Mouse (Mus musculus) limb, embryonic 14.5 days (tissue): ENCODE results near the gene Pde8a. TPM values are rescaled to one million over a fixed set of nuclear protein-coding genes. Genes with fewer than 3 reads are reported as not detected.

Source experiments
- ATAC-seq: fragments of 200-750 bp; cut with Nextera tagmentation; 2 replicates; pipeline ENCODE4 v1.8.0; 2017; ENCODE audit warnings: low read depth, moderate number of reproducible peaks, moderate TSS enrichment; ENCODE audit not compliant: low FRiP score
- DNase-seq: peaks from one replicate; pipeline ENCODE4 v3.0.0-alpha.2; 2015; ENCODE audit warnings: low spot score
- H3K27ac ChIP-seq: fragments of 300-500 bp; sonication (generic); replicated peaks from 2 replicates; pipeline ENCODE4 v1.5.1; 2014; ENCODE audit warnings: low read depth, mild to moderate bottlenecking, low read length, moderate library complexity, mixed read lengths
- H3K27me3 ChIP-seq: fragments of 300-500 bp; sonication (generic); 2 replicates; pipeline ENCODE4 v1.6.1; 2014; ENCODE audit warnings: low read length, mixed read lengths; ENCODE audit not compliant: control insufficient read depth, insufficient read depth
- H3K36me3 ChIP-seq: fragments of 300-500 bp; sonication (generic); 2 replicates; pipeline ENCODE4 v1.6.1; 2014; ENCODE audit warnings: mild to moderate bottlenecking, low read length, moderate library complexity, mixed read lengths; ENCODE audit not compliant: control insufficient read depth, insufficient read depth
- H3K4me1 ChIP-seq: fragments of 300-500 bp; sonication (generic); 2 replicates; pipeline ENCODE4 v1.6.1; 2014; ENCODE audit warnings: antibody characterized with exemption, low read length, mixed read lengths; ENCODE audit not compliant: control insufficient read depth, insufficient read depth
- H3K4me2 ChIP-seq: fragments of 300-500 bp; sonication (generic); replicated peaks from 2 replicates; pipeline ENCODE4 v1.6.1; 2014; ENCODE audit warnings: low read depth, mild to moderate bottlenecking, low read length, moderate library complexity; ENCODE audit not compliant: severe bottlenecking
- H3K4me3 ChIP-seq: fragments of 300-500 bp; sonication (generic); replicated peaks from 2 replicates; pipeline ENCODE4 v1.5.1; 2014; ENCODE audit warnings: low read length
- H3K9ac ChIP-seq: fragments of 300-500 bp; sonication (generic); 2 replicates; pipeline ENCODE4 v1.6.1; 2014; ENCODE audit warnings: mild to moderate bottlenecking, low read depth, low read length, moderate library complexity; ENCODE audit not compliant: severe bottlenecking
- H3K9me3 ChIP-seq: fragments of 300-500 bp; sonication (generic); 2 replicates; pipeline ENCODE4 v1.6.1; 2016; ENCODE audit warnings: low read length; ENCODE audit not compliant: control insufficient read depth
- POLR2A ChIP-seq: fragments of 200-500 bp; IDR thresholded peaks from 2 replicates; pipeline ENCODE4 v1.8.0; 2012; ENCODE audit warnings: inconsistent platforms, mild to moderate bottlenecking, moderate library complexity, borderline replicate concordance; ENCODE audit not compliant: insufficient read depth, insufficient read length; ENCODE audit errors: extremely low read depth
- whole genome bisulfite sequencing: fragments of 180-500 bp; shearing (Covaris S2); extraction: QIAGEN DNeasy Blood & Tissue Kit; methylation state at CpG from one replicate; pipeline ENCODE4 v1.1.7; 2014; 5-methylcytosine and 5-hydroxymethylcytosine counted together
- polyA plus RNA-seq, 2 experiments: library from polyadenylated mRNA; depleted of rRNA in 1 of 2; stranded (reverse) in 1 of 2; unstranded in 1 of 2; fragments of >200 nt; fragmentation: Nextera tagmentation in 1 of 2; extraction: Ambion mirVana in 1 of 2; gene quantifications; 2 replicates each; pipeline versions ENCODE4 v1.2.1 to v1.2.3; 2012 to 2014

Gene Pde8a
- polyA plus RNA-seq, 2 experiments = 5.5 to 8.1 TPM

GRCm38 (mm10) chr7:81341563-81341962 is 128.2 kb downstream of the Pde8a start:
- no peak overlapping the region for H3K9ac ChIP-seq
- no peak for TF ChIP-seq POLR2A
- H3K4me3 ChIP-seq = no peak overlapping the region
- ATAC-seq (no peak), DNase-seq (peak; percentile 37)
- no peaks in the 10 kb centered on the region for H3K9me3 ChIP-seq
- WGBS = 55% methylated on average over 3 of the region's 3 CpGs
- H3K4me1 ChIP-seq = peaks cover 10% of the 10 kb centered on the region; the same call in 1 of the 2 replicates
- H3K27me3 ChIP-seq = no peaks in the 10 kb centered on the region
- no peak overlapping the region for H3K27ac ChIP-seq
- peaks cover 67% of the 10 kb centered on the region for H3K36me3 ChIP-seq
- H3K4me2 ChIP-seq = no peak overlapping the region

- peaks cover 10% of the 10 kb centered on the region; the same call in 1 of the 2 replicates for H3K4me1 ChIP-seq
- peak overlapping the region; percentile 97; the same call in 1 of the 2 replicates for H3K9ac ChIP-seq
- TF ChIP-seq POLR2A = no peak
- H3K36me3 ChIP-seq = peaks cover 60% of the 10 kb centered on the region
- WGBS = 77% methylated on average over 8 of the region's 8 CpGs
- no peak overlapping the region for H3K27ac ChIP-seq
- peak overlapping the region; percentile 86 for H3K4me3 ChIP-seq
- DNase-seq = no peak
- no peaks in the 10 kb centered on the region for H3K9me3 ChIP-seq
- H3K4me2 ChIP-seq = peak overlapping the region; percentile 58
- no peaks in the 10 kb centered on the region for H3K27me3 ChIP-seq
- no peak for ATAC-seq
Observed at GRCm38 (mm10) chr7:81342356-81343094, 129.1 kb downstream of the Pde8a start.

GRCm38 (mm10) chr7:81343316-81343715 is 129.9 kb downstream of the Pde8a start:
- no peak for TF ChIP-seq POLR2A
- peak overlapping the region; percentile 58 for H3K4me2 ChIP-seq
- DNase-seq = no peak
- peaks cover 54% of the 10 kb centered on the region for H3K36me3 ChIP-seq
- H3K4me3 ChIP-seq = peak overlapping the region; percentile 86
- H3K27ac ChIP-seq = no peak overlapping the region
- H3K27me3 ChIP-seq = no peaks in the 10 kb centered on the region
- no peak for ATAC-seq
- WGBS = 30% methylated on average over 8 of the region's 8 CpGs
- H3K4me1 ChIP-seq = peaks cover 10% of the 10 kb centered on the region; the same call in 1 of the 2 replicates
- H3K9me3 ChIP-seq = no peaks in the 10 kb centered on the region
- H3K9ac ChIP-seq = peak overlapping the region; percentile 97

- DNase-seq = no peak
- Histone ChIP-seq H3K4me2 (peak overlapping the region; percentile 58), H3K4me1 (peaks cover 10% of the 10 kb centered on the region; the same call in 1 of the 2 replicates), H3K36me3 (peaks cover 49% of the 10 kb centered on the region), H3K9me3 (no peaks in the 10 kb centered on the region), H3K27me3 (no peaks in the 10 kb centered on the region), H3K9ac (peak overlapping the region; percentile 97), H3K27ac (no peak overlapping the region), H3K4me3 (peak overlapping the region; percentile 86)
- no peak for ATAC-seq
- 10% methylated on average over 10 of the region's 10 CpGs for WGBS
- TF ChIP-seq POLR2A = no peak
Observed at GRCm38 (mm10) chr7:81343831-81344230, 130.4 kb downstream of the Pde8a start.

DNA sequence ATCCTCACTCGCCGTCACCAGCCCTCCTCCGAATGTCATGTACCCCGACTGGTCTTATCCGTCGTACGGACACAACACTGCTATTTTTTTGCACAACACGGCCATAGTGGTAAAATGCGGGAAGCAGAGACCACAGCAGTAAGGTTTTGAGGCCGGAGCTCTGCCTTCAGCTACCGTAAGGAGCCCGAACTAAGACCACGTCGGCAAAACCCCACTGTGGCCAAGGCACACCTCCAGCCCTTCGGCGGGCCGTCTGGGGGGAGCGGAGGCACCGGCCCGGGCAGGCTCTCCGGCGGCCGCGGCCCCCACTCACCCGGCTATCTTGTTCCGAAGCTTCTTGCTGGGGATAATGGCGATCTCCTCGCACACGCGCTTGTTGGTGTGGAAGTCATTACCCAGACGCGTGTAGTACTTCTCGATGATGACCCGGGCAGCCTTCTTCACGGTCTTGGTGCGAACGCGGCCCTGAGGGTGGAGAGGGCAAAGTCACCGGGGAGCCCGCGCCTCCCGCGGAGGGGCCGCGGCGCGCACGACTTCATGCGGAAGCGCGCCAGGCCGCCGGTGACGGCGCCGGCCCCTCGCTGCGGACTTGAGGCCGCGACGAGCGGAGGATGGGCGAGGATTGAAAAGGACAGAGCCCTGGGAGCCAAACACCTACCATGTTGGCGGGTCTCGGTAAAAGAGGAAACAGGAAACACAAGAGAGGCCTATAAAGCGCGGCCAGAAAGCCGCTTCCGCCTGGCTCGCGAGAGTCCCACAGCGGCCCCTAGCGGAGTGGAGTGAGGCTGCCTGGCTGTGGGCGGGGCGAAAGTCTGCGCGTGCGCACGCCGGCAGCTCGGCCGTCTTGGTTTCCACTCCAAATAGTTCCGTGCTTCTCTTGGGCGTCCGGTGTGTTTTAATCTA is 131.4 kb downstream of the Pde8a start, which contains the start of gene Rps17:
Gene Rps17 (minus strand): TSS at position 711 of the 903 bp plus-strand sequence.
- H3K4me2 ChIP-seq = peak within 1 kb of the TSS; percentile 58
- TF ChIP-seq POLR2A = peak; percentile 94; the same call in 1 of the 2 replicates
- WGBS = under 1% methylated on average over 68 of the region's 85 CpGs
- ATAC-seq (peak; percentile 92), DNase-seq (peak; percentile 83)
- H3K4me1 ChIP-seq = peaks cover 10% of the 10 kb centered on the region; the same call in 1 of the 2 replicates
- no peaks in the 10 kb centered on the region for H3K27me3 ChIP-seq
- H3K9ac ChIP-seq = peak within 1 kb of the TSS; percentile 97
- peak within 1 kb of the TSS; percentile 88 for H3K27ac ChIP-seq
- peaks cover 41% of the 10 kb centered on the region for H3K36me3 ChIP-seq
- H3K4me3 ChIP-seq = peak within 1 kb of the TSS; percentile 86
- no peaks in the 10 kb centered on the region for H3K9me3 ChIP-seq
